Mouse (Mus musculus) testis, adult 2 months (tissue): Measurements from ENCODE around the gene Neurl2.

Source experiments
- CTCF ChIP-seq: fragments of 200-500 bp; IDR thresholded peaks from 2 replicates; pipeline ENCODE4 v1.5.1; 2012; ENCODE audit warnings: low read depth, mild to moderate bottlenecking, inconsistent platforms, low read length, moderate library complexity; ENCODE audit not compliant: control insufficient read depth, insufficient read depth, insufficient replicate concordance
- POLR2A ChIP-seq: fragments of 200-500 bp; IDR thresholded peaks from 2 replicates; pipeline ENCODE4 v1.6.1; 2012; ENCODE audit warnings: low read depth, mild to moderate bottlenecking, inconsistent platforms, low read length, moderate library complexity; ENCODE audit not compliant: control insufficient read depth

GRCm38 (mm10) chr2:164827146-164827850, 6.0 kb downstream of the Neurl2 start:
- TF ChIP-seq CTCF = no peak
- no peak for TF ChIP-seq POLR2A
